Mouse (Mus musculus): ENCODE measurements around the gene Plscr1. TPM values are rescaled to one million over a fixed set of nuclear protein-coding genes. Genes with fewer than 3 reads are reported as not detected.

The Plscr1 gene
- total RNA-seq, 4 experiments from 2014 or later, result 10.2 to 13.0 (median 11.6) TPM

DNA sequence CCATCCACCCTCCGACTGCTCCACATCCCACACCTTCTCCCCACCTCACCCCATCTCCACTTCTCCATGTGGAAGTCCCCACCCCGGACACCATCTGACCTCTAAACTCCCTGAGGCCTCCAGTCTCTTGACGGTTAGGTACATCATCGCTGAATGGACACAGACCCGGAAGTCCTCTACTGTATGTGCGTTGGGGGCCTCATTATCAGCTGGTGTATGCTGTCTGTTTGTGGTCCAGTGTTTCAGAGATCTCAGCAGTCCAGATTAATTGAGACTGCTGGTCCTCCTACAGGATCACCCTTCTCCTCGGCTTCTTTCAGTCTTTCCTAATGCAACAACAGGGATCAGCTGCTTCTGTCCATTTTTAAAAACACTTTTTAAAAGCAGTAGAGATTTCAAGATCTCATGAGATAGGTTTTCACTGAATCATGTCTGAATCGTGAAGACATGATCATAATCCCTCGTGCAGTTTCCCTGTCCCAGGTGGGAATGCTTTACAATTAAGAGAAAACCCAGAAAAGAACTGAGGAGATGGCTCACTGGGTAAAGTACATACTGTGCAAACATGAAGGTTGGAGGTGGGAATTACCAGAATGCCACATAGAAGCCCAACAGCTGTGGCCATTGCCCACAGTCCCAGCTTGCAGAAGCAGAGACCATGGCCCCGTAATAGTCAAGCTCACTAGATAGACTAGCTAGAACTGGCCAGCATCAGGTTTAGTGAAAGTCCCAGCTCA, 4.2 kb downstream of the Plscr1 start:
- DNase-seq (ENCODE audit: low spot score), result no peak

DNA sequence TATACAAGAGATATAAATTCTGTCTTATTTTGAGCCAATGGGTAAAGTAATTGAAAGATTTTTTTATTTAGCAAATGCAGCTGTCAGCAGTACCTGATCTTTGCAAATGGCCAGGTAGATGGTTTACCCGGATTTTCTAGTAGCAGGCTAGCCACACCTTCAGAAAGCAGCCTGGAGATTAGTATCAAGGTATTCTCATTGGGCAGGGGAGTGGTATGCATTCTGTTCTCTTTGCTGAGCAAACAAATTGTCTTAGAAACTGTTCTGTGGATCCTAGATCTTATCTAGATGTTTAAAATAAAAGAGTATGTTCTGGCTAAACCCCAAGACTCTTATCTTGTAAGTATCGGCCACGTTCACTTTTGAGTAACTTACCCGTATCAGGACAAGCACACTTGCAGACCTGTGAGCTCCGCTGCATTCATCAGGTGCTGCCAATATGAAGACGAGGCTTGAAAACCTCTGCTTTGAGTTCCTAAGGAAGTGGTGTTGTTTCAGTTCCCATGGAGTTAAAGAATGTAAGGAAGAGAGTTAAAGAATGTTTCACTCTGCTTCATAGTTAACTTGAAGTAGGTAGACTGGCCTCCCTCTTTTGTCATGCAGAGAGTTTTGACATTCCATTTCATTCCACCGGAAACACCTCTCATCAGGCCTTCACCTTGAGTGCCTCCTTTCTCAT, 11.1 kb downstream of the Plscr1 start:
- no peak for DNase-seq (ENCODE audit: low spot score)

DNA sequence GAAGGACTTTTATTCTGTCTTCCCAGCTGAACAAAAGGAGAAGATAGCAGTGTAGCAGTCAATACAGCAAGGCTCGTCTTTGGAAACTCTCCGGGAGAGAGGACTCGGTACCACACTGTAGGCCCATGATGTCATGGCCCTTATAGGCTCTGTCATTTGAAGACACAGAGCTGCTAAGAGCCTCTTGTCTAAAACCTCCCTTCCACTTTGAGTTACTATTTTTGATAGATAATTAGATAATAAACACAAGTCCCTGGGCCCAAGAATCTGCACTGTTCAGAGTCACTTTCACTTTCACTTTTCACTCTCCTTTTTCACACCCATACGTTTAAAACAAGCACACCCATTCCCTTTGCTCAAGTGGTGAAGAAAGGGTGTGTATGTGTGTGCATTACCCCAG, 16.2 kb downstream of the Plscr1 start:
- DNase-seq (ENCODE audit: low spot score), result no peak

DNA sequence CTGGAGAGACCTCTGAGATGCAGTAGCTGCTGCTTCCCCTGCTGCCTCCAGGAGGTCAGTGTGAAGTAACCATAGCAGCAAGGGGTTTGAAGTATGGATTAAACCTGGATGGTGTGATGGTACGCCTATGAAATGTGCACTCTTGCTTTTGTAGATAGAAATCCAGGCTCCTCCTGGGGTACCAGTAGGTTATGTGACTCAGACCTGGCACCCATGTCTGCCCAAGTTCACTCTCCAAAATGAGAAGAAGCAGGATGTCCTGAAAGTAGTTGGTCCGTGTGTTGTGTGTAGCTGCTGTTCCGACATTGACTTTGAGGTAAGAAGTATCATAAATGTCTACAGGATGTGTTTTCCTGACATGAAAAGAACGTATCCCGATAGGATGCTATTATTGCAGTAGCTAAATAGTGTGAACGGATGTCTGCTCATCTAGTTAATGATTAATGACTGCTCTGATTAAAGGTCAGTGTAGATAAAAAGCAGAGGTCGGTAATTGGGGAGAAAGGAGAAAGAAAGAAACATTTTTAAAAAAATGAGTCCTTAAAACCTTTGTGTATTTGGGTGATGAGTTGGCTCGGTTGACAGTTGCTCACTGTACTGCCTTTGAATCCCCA, 17.1 kb downstream of the Plscr1 start:
- no peak for DNase-seq (ENCODE audit: low spot score)

DNA sequence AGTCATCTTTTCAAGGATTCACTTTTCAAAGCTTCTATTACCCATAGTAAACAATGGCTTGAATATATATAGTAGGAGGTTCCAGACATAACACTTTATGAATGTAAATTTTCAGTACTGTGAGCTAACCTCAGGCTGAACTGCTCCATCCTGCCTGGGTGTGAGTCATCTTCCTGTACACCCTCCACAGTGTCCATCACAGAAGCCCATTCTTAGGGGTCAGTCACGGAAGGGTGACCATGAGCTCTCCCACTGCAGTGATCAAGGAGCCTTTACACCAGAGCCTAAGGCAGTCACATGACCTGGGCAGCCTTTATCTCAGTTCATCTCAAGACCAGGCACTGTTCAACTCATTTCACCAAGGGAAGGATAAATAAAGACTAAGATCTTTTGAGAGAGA, 18.2 kb downstream of the Plscr1 start:
- DNase-seq (ENCODE audit: low spot score), result no peak

DNA sequence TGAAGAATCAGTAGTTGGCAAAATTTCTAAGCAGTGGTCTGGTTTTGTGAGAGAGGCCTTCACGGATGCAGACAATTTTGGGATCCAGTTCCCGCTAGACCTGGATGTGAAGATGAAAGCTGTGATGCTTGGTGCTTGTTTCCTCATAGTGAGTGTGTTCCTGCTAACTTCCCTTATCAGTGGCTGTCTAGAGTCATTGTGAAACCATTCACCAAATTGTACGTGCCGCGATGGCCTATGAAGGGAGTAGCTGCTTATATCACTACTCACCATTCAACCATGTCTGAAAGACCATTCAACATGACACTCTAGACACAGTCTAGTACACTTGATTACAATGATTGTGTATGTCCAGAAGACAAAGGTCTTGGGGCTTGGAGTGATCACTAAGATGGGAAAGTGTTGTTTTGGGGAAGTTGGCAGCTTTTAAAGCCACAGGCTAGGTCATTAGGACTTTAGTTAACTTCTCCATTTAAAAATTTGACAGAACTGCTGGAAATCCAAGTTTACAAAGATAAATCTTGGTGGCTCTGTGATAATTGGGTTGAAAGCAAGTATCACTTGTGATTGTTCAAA, 20.4 kb downstream of the Plscr1 start:
- DNase-seq (ENCODE audit: low spot score), result no peak

DNA sequence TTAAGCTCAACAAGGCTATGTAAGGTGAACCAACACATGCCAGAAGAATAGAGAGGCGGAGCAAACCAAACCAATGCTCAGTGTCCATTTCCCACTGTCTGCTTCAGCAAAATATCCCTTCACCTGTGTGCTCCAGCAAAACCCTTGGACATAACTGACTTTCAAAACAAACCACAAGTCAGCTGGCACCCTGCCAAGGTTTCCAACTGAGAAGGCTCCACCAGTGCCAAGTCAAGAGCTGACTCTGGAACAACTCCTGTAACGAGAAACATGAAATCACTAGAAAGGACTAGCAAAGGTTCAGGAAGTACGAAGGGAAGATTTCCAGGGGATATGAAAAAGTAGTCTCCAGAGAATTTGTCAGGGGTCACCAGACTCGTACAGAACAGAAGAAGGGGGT, 21.4 kb downstream of the Plscr1 start:
- peak; percentile 82 for DNase-seq (ENCODE audit: low spot score)

DNA sequence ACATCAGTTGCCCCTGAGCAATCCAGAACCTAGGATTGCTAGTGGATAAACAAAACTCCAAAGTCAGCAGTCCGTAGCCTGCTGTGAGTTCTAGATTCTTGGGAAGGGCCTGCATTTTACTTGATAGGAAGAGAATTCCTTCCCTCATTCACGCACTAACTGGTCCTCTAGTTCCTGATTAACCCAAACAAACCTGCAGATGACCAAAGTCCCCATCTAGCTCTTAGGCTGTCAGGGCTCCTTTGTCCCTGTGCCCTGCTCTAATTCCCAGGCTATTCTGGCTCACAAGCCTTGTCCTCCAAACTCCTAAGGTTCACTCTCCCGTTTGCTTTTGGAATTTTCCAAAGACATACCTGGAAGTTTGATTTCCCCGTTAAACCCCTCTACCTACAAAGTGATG, 23.1 kb downstream of the Plscr1 start:
- no peak for DNase-seq (ENCODE audit: low spot score)

DNA sequence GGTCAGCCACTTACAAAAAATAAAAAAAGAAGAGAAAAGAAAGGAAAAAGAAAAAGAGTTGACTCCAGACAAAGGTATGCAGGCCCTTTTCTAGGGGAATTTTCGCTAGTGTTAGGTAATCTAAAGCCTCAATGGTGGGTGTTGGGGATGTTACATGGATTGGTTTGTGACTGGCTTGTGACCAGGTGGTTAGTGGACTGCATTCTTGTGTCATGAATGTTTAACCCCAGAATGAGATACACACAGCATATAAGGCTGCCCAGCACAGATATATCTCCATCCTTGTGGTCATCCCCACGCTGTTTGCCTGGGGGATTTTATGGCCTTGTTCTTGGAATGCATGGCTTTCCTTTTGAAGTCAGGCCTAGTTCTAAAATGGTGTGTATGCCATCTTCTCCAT, 23.7 kb downstream of the Plscr1 start:
- DNase-seq (ENCODE audit: low spot score), result no peak

DNA sequence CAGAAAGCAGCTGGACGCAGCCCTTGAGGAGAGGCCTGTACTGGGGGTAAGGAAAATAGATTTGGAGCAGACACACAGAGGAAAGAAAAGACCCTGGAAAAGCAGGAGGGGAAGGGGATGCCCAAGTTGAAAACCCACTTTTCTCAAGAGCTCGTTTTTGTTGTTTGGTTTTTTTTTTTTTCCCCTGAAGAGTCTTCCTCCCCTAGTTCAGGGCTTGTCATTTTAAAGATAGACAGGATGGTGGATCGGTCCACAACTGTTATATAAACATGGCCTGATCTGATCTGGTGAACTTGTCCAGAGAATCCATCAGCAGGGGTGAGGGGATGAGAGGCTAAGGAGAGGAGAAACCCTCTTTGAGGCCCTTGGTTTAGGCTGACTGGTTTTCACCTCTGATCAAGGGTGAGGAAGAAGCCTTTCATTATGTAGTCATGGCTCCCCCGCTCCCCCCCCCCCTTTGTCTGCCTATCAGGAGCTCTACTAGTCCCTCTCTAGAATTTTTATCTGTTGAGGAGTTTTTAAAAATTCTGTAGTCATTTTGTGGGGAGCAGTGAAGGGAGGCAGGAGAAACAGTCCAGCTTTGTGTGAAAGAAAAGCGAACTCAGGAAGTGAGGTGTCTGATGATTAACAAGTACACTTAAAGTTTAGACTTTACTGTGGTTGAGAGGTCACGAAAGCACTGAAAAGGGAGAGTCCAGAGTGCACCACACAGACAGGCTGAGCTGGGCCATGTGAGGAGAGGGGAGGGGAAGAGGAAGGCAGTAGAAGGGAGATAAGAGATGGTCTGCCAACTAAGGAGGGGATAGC, 24.6 kb downstream of the Plscr1 start:
- DNase-seq (ENCODE audit: low spot score), result no peak

DNA sequence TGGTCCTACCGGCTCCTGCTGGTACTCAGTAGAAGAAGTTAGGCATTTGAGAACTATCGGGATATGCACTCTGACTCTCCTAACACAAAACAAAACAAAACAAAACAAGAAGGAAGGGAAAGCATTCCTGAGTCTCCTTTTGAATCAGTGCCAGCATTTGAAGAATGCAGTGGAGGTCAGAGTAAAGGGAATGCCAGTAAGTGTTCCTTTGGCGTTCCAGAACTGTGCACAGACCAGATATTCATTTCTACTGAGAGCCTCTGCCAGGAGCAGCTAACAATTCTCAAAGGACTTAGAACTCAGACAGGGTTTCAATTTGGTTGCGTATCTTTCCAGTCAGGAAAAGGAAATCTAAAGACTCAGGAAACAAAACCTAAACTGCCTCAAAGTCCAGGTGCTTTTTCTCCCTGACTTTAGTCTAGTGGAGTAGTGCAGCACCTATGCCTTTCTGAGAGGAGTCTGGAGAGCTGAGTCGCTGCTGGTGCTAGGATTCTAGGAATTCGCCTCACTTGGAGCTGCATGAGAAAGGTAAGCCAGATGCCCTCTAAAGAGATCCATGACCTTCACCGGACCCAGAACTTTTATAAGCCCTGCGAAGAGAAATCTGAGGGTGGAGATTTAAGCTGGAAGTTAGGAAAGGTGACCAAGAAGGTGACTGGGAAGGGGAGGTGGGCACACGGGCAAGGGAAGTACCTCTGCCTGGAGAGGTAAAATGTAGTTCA, 26.1 kb downstream of the Plscr1 start, which contains the start of gene Plscr2:
Gene Plscr2 (plus strand): TSS at position 117 of the 722 bp plus-strand sequence.
- peak; percentile 77 for DNase-seq (ENCODE audit: low spot score)

DNA sequence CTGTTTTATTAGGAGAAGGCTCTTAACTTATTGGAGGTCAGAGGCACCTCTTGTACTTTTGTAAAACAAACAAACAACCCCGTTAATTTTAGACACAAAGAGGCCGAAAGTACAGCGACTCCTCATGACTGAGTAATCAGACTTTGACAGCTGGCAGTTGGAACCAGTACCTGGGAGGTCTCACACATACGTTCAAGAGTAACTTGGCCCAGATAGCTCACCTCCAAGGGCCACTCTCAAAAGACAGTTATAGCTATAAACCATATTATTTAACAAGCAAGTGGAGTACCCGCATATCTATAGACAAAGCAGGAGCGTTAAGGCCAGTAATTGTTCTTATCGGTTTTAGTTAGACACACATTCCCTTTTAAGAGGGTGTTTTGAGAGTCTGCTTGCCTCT, 26.8 kb downstream of the Plscr1 start:
- peak; percentile 47 for DNase-seq (ENCODE audit: low spot score)

DNA sequence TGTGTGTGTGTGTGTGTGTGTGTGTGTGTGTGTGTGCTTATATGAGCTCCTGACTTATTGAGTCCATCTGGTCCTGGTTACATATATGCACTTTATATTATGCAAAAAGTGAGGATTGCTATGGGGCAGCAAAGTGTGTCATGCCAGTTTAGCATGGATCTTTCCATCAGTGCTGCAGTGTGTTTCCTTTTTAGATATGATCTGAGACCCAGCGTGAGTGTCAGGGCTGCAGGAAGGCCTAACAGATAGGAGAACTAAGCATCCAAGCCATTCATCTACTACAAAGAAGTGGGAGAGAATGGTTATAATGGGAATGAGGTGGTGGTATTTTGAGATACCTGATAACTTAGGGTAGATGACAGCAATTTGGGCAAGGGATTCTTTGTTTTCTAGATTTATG, 30.5 kb downstream of the Plscr1 start:
- DNase-seq (ENCODE audit: low spot score), result no peak

DNA sequence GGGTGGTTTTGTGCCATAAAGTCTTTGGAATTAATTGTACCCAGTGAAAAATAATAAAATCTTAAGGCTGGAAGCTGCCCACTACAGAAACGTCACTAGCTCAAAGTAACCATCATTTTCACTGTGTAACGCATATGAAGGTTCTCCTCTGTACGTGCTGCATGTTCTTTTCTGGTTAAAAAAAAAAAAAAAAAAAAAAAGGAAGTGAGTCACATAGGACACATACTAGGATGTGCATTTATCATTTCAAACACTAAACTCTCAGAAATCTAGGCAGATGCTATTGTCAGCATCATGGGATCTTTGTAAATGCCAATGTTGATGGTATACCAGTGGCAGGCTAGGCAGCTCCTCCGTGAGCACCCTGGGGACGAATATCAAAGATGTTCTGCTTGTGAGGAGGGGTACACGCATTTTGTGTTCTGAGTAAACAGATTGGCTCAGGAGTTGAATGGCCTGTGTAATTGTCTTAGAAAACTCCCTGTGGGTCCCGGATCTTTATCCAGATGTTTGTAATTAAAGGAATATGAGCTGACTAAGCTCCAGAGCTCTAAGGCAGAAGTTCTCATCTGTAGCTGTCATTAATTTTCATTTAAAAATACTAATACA, 33.1 kb downstream of the Plscr1 start:
- DNase-seq (ENCODE audit: low spot score), result no peak

DNA sequence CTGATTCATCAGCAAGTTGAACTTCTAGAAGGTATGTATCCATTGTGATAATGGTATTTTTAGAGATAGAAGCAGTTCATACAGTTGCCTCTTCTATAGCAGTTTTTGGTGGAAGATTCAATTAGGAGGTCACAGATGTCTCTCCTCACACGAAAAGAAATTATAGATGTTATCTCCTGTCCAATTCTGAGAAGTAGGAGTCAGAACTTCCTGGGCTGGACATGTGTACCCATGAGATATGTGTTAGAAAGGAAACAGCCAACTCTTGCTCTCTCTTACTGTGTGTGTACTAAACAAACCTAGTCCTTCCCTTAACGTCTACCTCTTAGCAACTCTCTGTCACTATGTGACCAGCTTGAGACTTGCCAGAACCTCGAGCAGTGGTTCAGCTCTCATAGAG, 40.1 kb downstream of the Plscr1 start:
- no peak for DNase-seq (ENCODE audit: low spot score)

DNA sequence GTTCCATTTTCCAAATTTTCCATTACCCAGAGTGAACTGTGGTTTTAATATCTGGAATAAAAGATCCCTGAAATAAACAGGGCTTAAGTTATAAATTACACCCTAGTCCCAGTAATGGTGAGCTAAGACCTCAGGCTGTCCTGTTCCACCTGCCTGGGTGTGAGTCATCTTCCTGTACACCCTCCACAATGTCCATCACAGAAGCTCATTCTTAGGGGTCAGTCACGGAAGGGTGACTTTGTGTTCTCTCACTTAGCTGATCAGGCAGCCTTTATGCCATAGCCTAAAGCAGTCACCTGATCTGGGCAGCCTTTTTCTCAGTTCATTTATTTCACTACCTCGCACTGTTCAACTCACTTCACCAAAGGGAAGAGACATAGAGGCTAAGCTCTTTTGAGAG, 42.6 kb downstream of the Plscr1 start:
- no peak for DNase-seq (ENCODE audit: low spot score)

DNA sequence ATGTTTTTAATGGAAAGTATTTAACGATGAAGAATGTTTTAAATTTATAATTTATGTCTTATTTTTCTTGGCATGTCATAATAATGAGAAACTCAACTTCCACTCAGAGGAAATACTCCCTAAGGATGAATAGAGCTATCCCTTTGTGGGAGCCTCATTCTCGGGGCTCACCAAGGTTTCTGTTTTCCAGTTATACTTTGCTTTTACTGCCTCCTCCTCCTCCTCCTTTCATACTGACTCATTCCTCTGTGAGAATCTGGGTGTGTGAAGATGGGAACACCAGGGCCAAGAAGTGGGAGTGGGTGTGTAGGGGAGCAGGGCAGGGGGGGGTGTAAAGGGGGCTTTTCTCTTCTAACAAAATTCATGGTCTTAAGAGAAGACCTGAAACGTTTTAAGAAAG, 43.4 kb downstream of the Plscr1 start:
- DNase-seq (ENCODE audit: low spot score), result no peak

DNA sequence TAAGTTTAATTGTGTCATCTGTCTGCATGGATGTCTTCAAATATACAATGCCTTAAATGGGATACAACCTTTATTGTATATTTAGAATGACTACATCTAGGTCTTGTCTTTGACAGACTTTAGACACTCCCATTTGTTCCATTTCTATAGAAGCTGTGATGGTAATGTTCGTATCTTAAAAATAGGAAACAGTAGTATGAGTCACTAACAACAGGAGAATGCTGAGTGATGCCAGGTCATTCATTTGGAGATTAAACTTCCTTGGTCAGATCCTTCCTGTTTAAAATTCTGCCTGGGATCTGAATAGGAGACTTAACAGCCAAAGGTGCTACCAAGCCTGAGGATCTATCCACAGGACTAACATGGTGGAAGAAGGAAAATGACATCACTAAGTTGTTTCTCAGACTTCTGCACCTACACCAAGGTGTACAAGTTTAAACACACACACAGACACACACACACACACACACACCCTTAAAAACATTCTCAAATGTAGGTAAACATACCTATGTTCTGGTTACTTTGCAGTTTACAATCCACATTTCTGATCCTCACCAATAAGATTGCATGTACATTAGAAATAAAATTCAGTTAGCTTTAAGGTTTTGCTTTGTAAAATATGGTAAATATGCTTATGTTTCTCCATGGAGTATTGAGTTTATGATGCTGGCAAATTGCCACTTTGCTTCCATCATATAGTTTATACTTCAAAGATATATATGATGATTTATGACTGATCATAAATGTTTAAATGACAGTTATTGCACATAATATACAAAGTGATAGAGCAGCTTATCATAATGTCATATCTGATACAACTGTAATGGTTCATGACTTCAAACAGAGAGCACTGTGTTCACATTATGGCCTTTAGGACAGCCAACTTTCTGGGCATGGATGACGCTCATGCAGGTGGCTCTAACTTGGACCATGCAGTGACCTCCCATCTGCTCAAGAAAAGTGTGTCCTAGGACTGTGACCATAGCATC, 44.3 kb downstream of the Plscr1 start:
- no peak for DNase-seq (ENCODE audit: low spot score)

DNA sequence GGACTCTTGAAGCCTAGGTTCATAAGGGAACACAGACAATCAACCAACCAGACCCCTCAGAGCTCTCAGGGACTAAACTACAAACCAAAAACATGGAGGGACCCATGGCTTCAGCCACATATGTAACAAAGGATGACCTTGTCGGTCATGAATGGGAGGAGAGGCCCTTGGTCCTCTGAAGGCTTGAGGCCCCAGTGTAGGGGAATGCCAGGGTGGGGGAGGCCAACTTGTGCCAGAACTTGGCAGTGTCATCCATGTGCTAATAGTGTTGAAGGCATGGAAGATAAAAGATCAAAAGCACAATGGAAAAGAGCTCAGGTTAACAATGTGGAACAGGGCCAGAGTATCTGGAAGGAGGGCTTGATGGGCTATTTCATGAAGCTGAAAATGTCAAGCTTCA, 48.7 kb downstream of the Plscr1 start:
- no peak for DNase-seq (ENCODE audit: low spot score)

Data from heart, adult 8-10 months (tissue).